9 mouse cellular contexts compared by ENCODE assay signal in the genomic region with DNA sequence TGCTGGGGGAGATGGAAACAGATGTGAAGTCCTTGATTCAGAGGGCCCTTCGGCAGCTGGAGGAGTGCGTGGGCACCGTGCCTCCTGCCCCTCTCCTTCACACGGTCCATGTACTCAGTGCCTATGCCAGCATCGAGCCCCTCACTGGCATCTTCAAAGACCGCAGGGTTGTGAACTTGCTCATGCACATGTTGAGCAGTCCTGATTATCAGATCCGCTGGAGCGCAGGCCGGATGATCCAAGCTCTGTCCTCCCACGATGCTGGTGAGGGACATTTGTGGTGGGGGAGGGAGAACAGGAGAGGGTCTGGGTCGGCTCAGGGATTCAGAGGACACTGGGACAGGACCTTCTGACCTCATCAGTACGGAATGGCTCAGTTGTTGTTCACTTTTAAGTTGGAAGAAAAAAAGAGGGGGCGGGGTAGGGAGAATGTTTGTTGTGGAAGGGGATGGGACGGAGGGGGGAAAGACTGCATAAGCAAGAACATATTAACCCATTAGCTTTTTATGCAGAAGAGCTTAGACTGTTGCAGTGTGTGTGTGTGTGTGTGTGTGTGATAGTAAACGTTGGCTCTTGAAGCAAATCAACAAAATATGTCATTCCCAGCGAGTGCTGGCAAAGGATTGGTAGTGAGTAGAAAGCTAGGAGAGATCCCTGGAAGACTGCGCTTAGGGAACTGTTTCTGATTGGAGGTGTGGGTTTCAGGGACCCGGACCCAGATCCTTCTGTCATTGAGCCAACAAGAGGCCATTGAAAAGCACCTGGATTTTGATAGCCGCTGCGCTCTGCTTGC. TPM values are rescaled to one million over a fixed set of nuclear protein-coding genes. Genes with fewer than 3 reads are reported as not detected.
DNase-seq lines count a peak whose midpoint lies in the region; ATAC-seq and TF ChIP-seq lines count a peak whose summit lies in the region.
"Had no signal": no experiment of that assay in that cellular context is flagged by ENCODE, and none has a peak within 500 bp of the region (broad histone marks: within the 10 kb centered on the region; RNA-seq: fewer than 3 reads in every experiment).

No protein-coding gene starts in this region.

- H3K36me3 ChIP-seq in heart, postnatal 0 days (replicated peaks; ENCODE audit: control insufficient read depth, insufficient read depth, low read length): peaks cover 46% of the 10 kb centered on the region
- peaks cover 57% of the 10 kb centered on the region for H3K36me3 ChIP-seq in embryonic facial prominence, embryonic 12.5 days
- H3K36me3 ChIP-seq in hindbrain, embryonic 16.5 days (ENCODE audit: control insufficient read depth, insufficient read depth, low read length): peaks cover 23% of the 10 kb centered on the region
- peaks cover 39% of the 10 kb centered on the region for H3K36me3 ChIP-seq in midbrain, embryonic 15.5 days (replicated peaks)

- peak overlapping the region; percentile 95; the same call in 1 of the 2 replicates for H3K27ac ChIP-seq in heart, postnatal 0 days (ENCODE audit: low read depth)
- H3K27ac ChIP-seq in embryonic facial prominence, embryonic 12.5 days: no peak overlapping the region
- H3K27ac ChIP-seq in hindbrain, embryonic 16.5 days (ENCODE audit: low read depth, low read length): 0 out of 2 replicates have a peak overlapping the region, but pooled peaks have one; percentile 12
- H3K27ac ChIP-seq in midbrain, embryonic 15.5 days: no peak overlapping the region

- H3K27me3 ChIP-seq in heart, postnatal 0 days (ENCODE audit: control insufficient read depth, insufficient read depth, low read length): no peaks in the 10 kb centered on the region
- H3K27me3 ChIP-seq in embryonic facial prominence, embryonic 12.5 days: no peaks in the 10 kb centered on the region
- H3K27me3 ChIP-seq in hindbrain, embryonic 16.5 days (replicated peaks; ENCODE audit: control insufficient read depth, insufficient read depth, low read length): no peaks in the 10 kb centered on the region
- no peaks in the 10 kb centered on the region for H3K27me3 ChIP-seq in midbrain, embryonic 15.5 days (replicated peaks)
- H3K27me3 ChIP-seq: Patski had no signal

- peak overlapping the region; percentile 80 for H3K9ac ChIP-seq in heart, postnatal 0 days (replicated peaks; ENCODE audit: low read depth, low read length)
- peak overlapping the region; percentile 88 for H3K9ac ChIP-seq in embryonic facial prominence, embryonic 12.5 days
- H3K9ac ChIP-seq in hindbrain, embryonic 16.5 days (ENCODE audit: low read depth, low read length): peak overlapping the region; percentile 20; the same call in 1 of the 2 replicates
- H3K9ac ChIP-seq in midbrain, embryonic 15.5 days: peak overlapping the region; percentile 66; the same call in 1 of the 2 replicates

- H3K4me2 ChIP-seq in heart, postnatal 0 days (ENCODE audit: low read depth, low read length): peak overlapping the region; percentile 89
- H3K4me2 ChIP-seq in embryonic facial prominence, embryonic 12.5 days (replicated peaks): peak overlapping the region; percentile 85
- H3K4me2 ChIP-seq in hindbrain, embryonic 16.5 days (ENCODE audit: low read length): peak overlapping the region; percentile 91
- H3K4me2 ChIP-seq in midbrain, embryonic 15.5 days: peak overlapping the region; percentile 76

- DNase-seq in heart, postnatal 0 days (ENCODE audit: low spot score): no peak
- DNase-seq in heart, adult 9 months (ENCODE audit: low spot score in 2 of 2): no peak
- no peak for DNase-seq in urinary bladder, adult 18-20 months (ENCODE audit: low spot score in 2 of 2)
- no peak for DNase-seq in adrenal gland, postnatal 25 days
- DNase-seq in Muller cell, postnatal 12 days (ENCODE audit: inconsistent ontology term): no peak

- no peak for TF ChIP-seq CTCF in heart, postnatal 0 days (IDR thresholded peaks at IDR 0.05; ENCODE audit: low read depth)

- H3K9me3 ChIP-seq in heart, postnatal 0 days (replicated peaks; ENCODE audit: control insufficient read depth, low read length): no peaks in the 10 kb centered on the region
- no peaks in the 10 kb centered on the region for H3K9me3 ChIP-seq in embryonic facial prominence, embryonic 12.5 days
- H3K9me3 ChIP-seq in hindbrain, embryonic 16.5 days (ENCODE audit: control insufficient read depth, low read length): no peaks in the 10 kb centered on the region
- no peaks in the 10 kb centered on the region for H3K9me3 ChIP-seq in midbrain, embryonic 15.5 days

- H3K4me3 ChIP-seq in heart, postnatal 0 days (ENCODE audit: low read depth, low read length): peak overlapping the region; percentile 73
- peak overlapping the region; percentile 78 for H3K4me3 ChIP-seq in embryonic facial prominence, embryonic 12.5 days
- peak overlapping the region; percentile 70 for H3K4me3 ChIP-seq in hindbrain, embryonic 16.5 days (ENCODE audit: low read length)
- H3K4me3 ChIP-seq in midbrain, embryonic 15.5 days: peak overlapping the region; percentile 53

- H3K4me1 ChIP-seq in heart, postnatal 0 days (ENCODE audit: control insufficient read depth, insufficient read depth): peaks cover 20% of the 10 kb centered on the region
- H3K4me1 ChIP-seq in embryonic facial prominence, embryonic 12.5 days: peaks cover 29% of the 10 kb centered on the region
- peaks cover 21% of the 10 kb centered on the region for H3K4me1 ChIP-seq in hindbrain, embryonic 16.5 days (ENCODE audit: control insufficient read depth, insufficient read depth, low read depth, low read length)
- peaks cover 38% of the 10 kb centered on the region for H3K4me1 ChIP-seq in midbrain, embryonic 15.5 days

- 49% methylated on average over 20 of the region's 20 CpGs for WGBS in heart, postnatal 0 days
- 73% methylated on average over 20 of the region's 20 CpGs for WGBS in embryonic facial prominence, embryonic 12.5 days
- WGBS in hindbrain, embryonic 16.5 days: 73% methylated on average over 20 of the region's 20 CpGs
- WGBS in midbrain, embryonic 15.5 days: 82% methylated on average over 20 of the region's 20 CpGs

- no peak for ATAC-seq in heart, postnatal 0 days (ENCODE audit: insufficient read depth, low read depth)
- ATAC-seq in embryonic facial prominence, embryonic 12.5 days (ENCODE audit: insufficient number of reproducible peaks, insufficient read depth, low FRiP score, low TSS enrichment): no peak
- ATAC-seq in hindbrain, embryonic 16.5 days: no peak
- ATAC-seq in midbrain, embryonic 15.5 days (replicated peaks): no peak
- ATAC-seq: Patski had no signal

- TF ChIP-seq EP300 in heart, postnatal 0 days (IDR thresholded peaks at IDR 0.05; ENCODE audit: low read depth): no peak

RNA-seq across cellular contexts. Expression of a gene that starts 1.8 kb away (rescaled TPM):
- 92.7 and 95.5 TPM in 2 replicates for total RNA-seq in heart, postnatal 0 days (2014; rRNA removed; ENCODE audit: low replicate concordance)
- 18.6 and 20.6 TPM in 2 replicates for polyA plus RNA-seq in heart, postnatal 0 days (2015; fragmentation: Nextera tagmentation; extraction: Ambion mirVana)
- 57.3 and 61.1 TPM in 2 replicates for polyA plus RNA-seq in embryonic facial prominence, embryonic 12.5 days (2016; fragmentation: Nextera tagmentation; extraction: Ambion mirVana)
- 39.9 and 45.4 TPM in 2 replicates for polyA plus RNA-seq in hindbrain, embryonic 16.5 days (2015; fragmentation: Nextera tagmentation; extraction: Ambion mirVana)
- polyA plus RNA-seq in midbrain, embryonic 15.5 days (2015; fragmentation: Nextera tagmentation; extraction: Ambion mirVana): 44.7 and 46.3 TPM in 2 replicates
- 41.3 and 51.4 TPM in 2 replicates for total RNA-seq in adrenal gland, postnatal 25 days (2021)

RNA-seq across cellular contexts. Expression of a gene that starts 5.9 kb away (rescaled TPM):
- 96.7 and 116 TPM in 2 replicates for total RNA-seq in heart, postnatal 0 days (2014; rRNA removed; ENCODE audit: low replicate concordance)
- 152 and 158 TPM in 2 replicates for polyA plus RNA-seq in heart, postnatal 0 days (2015; fragmentation: Nextera tagmentation; extraction: Ambion mirVana)
- polyA plus RNA-seq in embryonic facial prominence, embryonic 12.5 days (2016; fragmentation: Nextera tagmentation; extraction: Ambion mirVana): 98.1 and 102 TPM in 2 replicates
- polyA plus RNA-seq in hindbrain, embryonic 16.5 days (2015; fragmentation: Nextera tagmentation; extraction: Ambion mirVana): 64.5 and 73.7 TPM in 2 replicates
- 60.6 and 74.5 TPM in 2 replicates for polyA plus RNA-seq in midbrain, embryonic 15.5 days (2015; fragmentation: Nextera tagmentation; extraction: Ambion mirVana)
- 96.4 and 119 TPM in 2 replicates for total RNA-seq in adrenal gland, postnatal 25 days (2021)

RNA-seq across cellular contexts. Expression of a gene that starts 6.1 kb away (rescaled TPM):
- 26.2 and 29.0 TPM in 2 replicates for total RNA-seq in heart, postnatal 0 days (2014; rRNA removed; ENCODE audit: low replicate concordance)
- polyA plus RNA-seq in heart, postnatal 0 days (2015; fragmentation: Nextera tagmentation; extraction: Ambion mirVana): 25.1 and 28.8 TPM in 2 replicates
- polyA plus RNA-seq in embryonic facial prominence, embryonic 12.5 days (2016; fragmentation: Nextera tagmentation; extraction: Ambion mirVana): 28.5 and 29.8 TPM in 2 replicates
- polyA plus RNA-seq in hindbrain, embryonic 16.5 days (2015; fragmentation: Nextera tagmentation; extraction: Ambion mirVana): 32.3 and 34.1 TPM in 2 replicates
- polyA plus RNA-seq in midbrain, embryonic 15.5 days (2015; fragmentation: Nextera tagmentation; extraction: Ambion mirVana): 42.5 and 44.5 TPM in 2 replicates
- 38.4 and 49.7 TPM in 2 replicates for total RNA-seq in adrenal gland, postnatal 25 days (2021)

RNA-seq across cellular contexts. Expression of a gene that starts 22.2 kb away (rescaled TPM):
- total RNA-seq in heart, postnatal 0 days (2014; rRNA removed; ENCODE audit: low replicate concordance): 15.5 and 18.8 TPM in 2 replicates
- 26.6 and 29.7 TPM in 2 replicates for polyA plus RNA-seq in heart, postnatal 0 days (2015; fragmentation: Nextera tagmentation; extraction: Ambion mirVana)
- polyA plus RNA-seq in embryonic facial prominence, embryonic 12.5 days (2016; fragmentation: Nextera tagmentation; extraction: Ambion mirVana): 62.6 and 67.6 TPM in 2 replicates
- polyA plus RNA-seq in hindbrain, embryonic 16.5 days (2015; fragmentation: Nextera tagmentation; extraction: Ambion mirVana): 51.4 and 54.8 TPM in 2 replicates
- polyA plus RNA-seq in midbrain, embryonic 15.5 days (2015; fragmentation: Nextera tagmentation; extraction: Ambion mirVana): 49.9 and 50.8 TPM in 2 replicates
- 26.8 and 33.4 TPM in 2 replicates for total RNA-seq in adrenal gland, postnatal 25 days (2021)

RNA-seq across cellular contexts. Expression of a gene that starts 22.6 kb away (rescaled TPM):
- 57.9 and 70.4 TPM in 2 replicates for total RNA-seq in heart, postnatal 0 days (2014; rRNA removed; ENCODE audit: low replicate concordance)
- 16.9 and 17.2 TPM in 2 replicates for polyA plus RNA-seq in heart, postnatal 0 days (2015; fragmentation: Nextera tagmentation; extraction: Ambion mirVana)
- 130 and 134 TPM in 2 replicates for polyA plus RNA-seq in embryonic facial prominence, embryonic 12.5 days (2016; fragmentation: Nextera tagmentation; extraction: Ambion mirVana)
- polyA plus RNA-seq in hindbrain, embryonic 16.5 days (2015; fragmentation: Nextera tagmentation; extraction: Ambion mirVana): 25.9 and 36.1 TPM in 2 replicates
- polyA plus RNA-seq in midbrain, embryonic 15.5 days (2015; fragmentation: Nextera tagmentation; extraction: Ambion mirVana): 33.6 and 34.8 TPM in 2 replicates
- 8.0 and 16.8 TPM in 2 replicates for total RNA-seq in adrenal gland, postnatal 25 days (2021)

Comparison
In these comparisons a context has a peak if more than half of its experiments do, and no peak if none do; other contexts are left out.
1. H3K27ac ChIP-seq: peak in heart, postnatal 0 days (single experiment) and hindbrain, embryonic 16.5 days (single experiment); none in embryonic facial prominence, embryonic 12.5 days (single experiment) and midbrain, embryonic 15.5 days (single experiment).
2. H3K9ac ChIP-seq: peak in every context shown above with its lines; median percentile 88 in embryonic facial prominence, embryonic 12.5 days; 80 in heart, postnatal 0 days; 66 in midbrain, embryonic 15.5 days; 20 in hindbrain, embryonic 16.5 days.
3. Peak in every context shown above with its lines, with median percentiles within 50 percentile points of each other: H3K4me2 ChIP-seq and H3K4me3 ChIP-seq.